Mouse (Mus musculus) embryonic facial prominence, embryonic 12.5 days (tissue): ENCODE data around the gene Gm595. TPM values are rescaled to one million over a fixed set of nuclear protein-coding genes. Genes with fewer than 3 reads are reported as not detected.

Experiments used
- ATAC-seq: fragments of 200-750 bp; cut with Nextera tagmentation; 2 replicates; pipeline ENCODE4 v1.8.0; 2017; ENCODE audit not compliant: insufficient number of reproducible peaks, insufficient read depth, low FRiP score, low TSS enrichment
- H3K27ac ChIP-seq: fragments of 300-500 bp; sonication (generic); 2 replicates; pipeline ENCODE4 v1.5.1; 2016; ENCODE audit warnings: mild to moderate bottlenecking
- H3K27me3 ChIP-seq: fragments of 300-500 bp; sonication (generic); 2 replicates; pipeline ENCODE4 v1.6.1; 2016; ENCODE audit warnings: mild to moderate bottlenecking, moderate library complexity
- H3K36me3 ChIP-seq: fragments of 300-500 bp; sonication (generic); 2 replicates; pipeline ENCODE4 v1.6.1; 2016; ENCODE audit warnings: mild to moderate bottlenecking
- H3K4me1 ChIP-seq: fragments of 300-500 bp; sonication (generic); 2 replicates; pipeline ENCODE4 v1.6.1; 2016
- H3K4me2 ChIP-seq: fragments of 300-500 bp; sonication (generic); replicated peaks from 2 replicates; pipeline ENCODE4 v1.6.1; 2016; ENCODE audit warnings: mild to moderate bottlenecking, moderate library complexity
- H3K4me3 ChIP-seq: fragments of 300-500 bp; sonication (generic); 2 replicates; pipeline ENCODE4 v1.5.1; 2016; ENCODE audit warnings: mild to moderate bottlenecking
- H3K9ac ChIP-seq: fragments of 300-500 bp; sonication (generic); 2 replicates; pipeline ENCODE4 v1.6.1; 2016; ENCODE audit warnings: mild to moderate bottlenecking, moderate library complexity
- H3K9me3 ChIP-seq: fragments of 300-500 bp; sonication (generic); 2 replicates; pipeline ENCODE4 v1.6.1; 2016; ENCODE audit warnings: mild to moderate bottlenecking, moderate library complexity
- WGBS: fragments of 180-500 bp; shearing (Covaris S2); methylation state at CpG from one replicate; pipeline ENCODE4 v1.1.7; 2016; 5-methylcytosine and 5-hydroxymethylcytosine counted together
- polyA plus RNA-seq: library from polyadenylated mRNA; unstranded; fragments of >200 nt; fragmentation: Nextera tagmentation; extraction: Ambion mirVana; gene quantifications from 2 replicates; pipeline ENCODE4 v1.2.1, GENCODE M21; 2016

Gene Gm595
- polyA plus RNA-seq: not detected in 2 replicates

DNA sequence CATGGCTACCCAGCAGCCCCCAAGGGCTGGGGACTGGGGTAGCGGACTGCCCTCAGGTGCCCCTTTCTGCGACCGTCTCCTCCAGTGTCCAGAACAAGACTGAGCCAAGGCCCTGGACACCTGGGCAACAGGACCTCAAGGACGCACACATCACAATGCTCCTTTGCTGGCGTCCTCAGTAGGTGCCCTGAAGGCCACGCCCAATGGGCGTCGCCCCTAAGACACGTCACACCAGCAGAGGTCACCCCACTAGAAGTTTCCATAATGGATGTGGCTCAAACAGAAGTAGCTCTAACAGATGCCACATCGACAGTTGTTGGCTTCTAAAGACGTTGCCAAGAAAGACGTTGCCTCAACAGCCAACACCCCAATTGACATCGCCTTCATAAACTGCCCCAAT is at the start of gene Gm595:
Gene Gm595 (minus strand): TSS at position 101 of the 400 bp plus-strand sequence.
- Histone ChIP-seq H3K9ac (no peak within 1 kb of the TSS), H3K4me3 (no peak within 1 kb of the TSS), H3K36me3 (no peaks in the 10 kb centered on the region), H3K27me3 (no peaks in the 10 kb centered on the region), H3K9me3 (no peaks in the 10 kb centered on the region), H3K4me2 (no peak within 1 kb of the TSS), H3K27ac (no peak within 1 kb of the TSS), H3K4me1 (no peaks in the 10 kb centered on the region)
- no peak for ATAC-seq
- 88% methylated on average over 13 of the region's 13 CpGs for WGBS

DNA sequence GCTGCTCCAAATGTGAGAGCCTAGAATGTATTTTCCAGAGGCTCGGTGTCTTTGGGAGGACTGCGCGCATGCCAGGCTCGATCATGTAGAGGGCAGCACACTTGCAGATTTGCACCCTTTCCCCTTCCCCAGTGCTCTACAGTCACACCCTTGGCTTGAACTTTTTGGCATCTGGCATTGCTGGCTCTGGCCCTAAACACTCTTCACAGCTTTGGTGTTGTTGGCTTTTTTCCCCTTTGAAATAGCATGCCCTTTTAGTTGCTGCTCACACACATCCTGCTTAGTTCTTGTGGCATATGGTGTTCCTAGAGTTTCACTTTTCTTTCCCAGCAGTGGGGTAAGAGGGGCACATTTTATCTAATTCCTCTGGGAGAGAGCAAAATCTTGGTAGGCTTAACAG is 30.9 kb upstream of the Gm595 start:
- Histone ChIP-seq H3K9ac (no peak overlapping the region), H3K27ac (no peak overlapping the region), H3K9me3 (no peaks in the 10 kb centered on the region), H3K4me1 (no peaks in the 10 kb centered on the region), H3K36me3 (no peaks in the 10 kb centered on the region), H3K27me3 (no peaks in the 10 kb centered on the region), H3K4me3 (no peak overlapping the region), H3K4me2 (no peak overlapping the region)
- no peak for ATAC-seq
- 82% methylated on average over 4 of the region's 4 CpGs for WGBS

DNA sequence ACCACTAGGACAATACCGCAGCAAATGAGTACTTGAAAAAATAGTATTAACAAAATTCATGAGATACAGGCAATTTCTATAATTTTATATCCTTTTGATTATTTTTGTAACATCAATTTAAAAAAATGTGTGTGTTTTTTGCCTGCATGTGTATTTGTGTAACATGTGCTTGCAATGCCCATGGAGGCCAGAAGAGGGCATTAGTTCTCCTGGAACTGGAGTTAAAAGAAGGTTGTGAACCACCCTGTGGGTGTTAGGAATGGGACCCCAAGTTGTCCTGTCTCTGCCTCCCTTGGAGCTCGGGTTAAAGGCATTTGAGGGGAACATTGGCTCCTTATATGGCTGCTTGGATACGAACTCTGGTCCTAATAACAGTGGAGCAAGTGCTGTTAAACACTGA is 26.2 kb upstream of the Gm595 start:
- no peak overlapping the region for H3K9ac ChIP-seq
- WGBS: 75% methylated on average over 3 of the region's 3 CpGs
- H3K27me3 ChIP-seq: no peaks in the 10 kb centered on the region
- no peak overlapping the region for H3K4me2 ChIP-seq
- H3K4me1 ChIP-seq: no peaks in the 10 kb centered on the region
- H3K27ac ChIP-seq: no peak overlapping the region
- H3K36me3 ChIP-seq: no peaks in the 10 kb centered on the region
- no peak overlapping the region for H3K4me3 ChIP-seq
- no peak for ATAC-seq
- no peaks in the 10 kb centered on the region for H3K9me3 ChIP-seq

DNA sequence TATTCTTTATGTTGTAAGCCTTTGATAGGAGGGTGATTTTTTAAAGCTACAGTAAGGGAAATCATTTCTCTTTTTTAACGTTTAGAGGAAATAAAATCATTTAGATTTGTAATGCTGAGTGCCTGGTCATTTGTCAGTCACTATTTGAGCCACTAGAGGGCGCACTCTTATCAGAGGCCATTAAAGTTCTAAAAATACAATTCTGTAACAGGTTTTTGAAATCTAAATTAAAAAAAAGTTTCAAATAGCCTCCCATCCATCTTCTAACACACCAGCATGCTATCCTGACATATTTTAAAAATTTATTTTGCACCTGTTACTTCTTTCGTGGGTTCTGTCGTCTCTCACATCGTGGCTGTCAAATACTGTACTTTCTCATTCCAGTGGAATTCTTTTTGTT is 22.0 kb upstream of the Gm595 start:
- Histone ChIP-seq H3K4me2 (no peak overlapping the region), H3K36me3 (no peaks in the 10 kb centered on the region), H3K27ac (no peak overlapping the region), H3K9ac (no peak overlapping the region), H3K4me1 (no peaks in the 10 kb centered on the region), H3K9me3 (no peaks in the 10 kb centered on the region), H3K4me3 (no peak overlapping the region), H3K27me3 (no peaks in the 10 kb centered on the region)
- whole genome bisulfite sequencing: 46% methylated on average over 5 of the region's 5 CpGs
- no peak for ATAC-seq

DNA sequence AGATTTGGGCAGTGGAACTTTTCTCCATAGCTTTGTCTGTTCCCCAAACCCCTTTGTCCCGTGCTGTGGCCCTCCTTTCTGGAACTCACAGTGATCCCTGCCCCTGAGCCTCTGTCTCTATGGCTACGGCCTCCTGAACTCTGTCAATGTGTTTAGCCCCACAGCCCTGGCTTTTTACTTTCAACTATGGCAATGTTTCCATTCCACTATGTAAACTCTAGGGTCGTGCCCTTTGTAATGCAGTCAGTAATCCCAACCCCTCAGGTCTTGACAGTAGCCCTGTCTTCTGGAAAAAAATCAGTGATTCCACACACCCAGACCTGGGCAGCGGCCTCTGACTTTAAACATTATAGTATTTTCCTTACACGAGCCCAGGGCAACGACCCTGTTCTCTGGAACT is 19.3 kb upstream of the Gm595 start:
- no peak for ATAC-seq
- WGBS: 38% methylated on average over 6 of the region's 6 CpGs

DNA sequence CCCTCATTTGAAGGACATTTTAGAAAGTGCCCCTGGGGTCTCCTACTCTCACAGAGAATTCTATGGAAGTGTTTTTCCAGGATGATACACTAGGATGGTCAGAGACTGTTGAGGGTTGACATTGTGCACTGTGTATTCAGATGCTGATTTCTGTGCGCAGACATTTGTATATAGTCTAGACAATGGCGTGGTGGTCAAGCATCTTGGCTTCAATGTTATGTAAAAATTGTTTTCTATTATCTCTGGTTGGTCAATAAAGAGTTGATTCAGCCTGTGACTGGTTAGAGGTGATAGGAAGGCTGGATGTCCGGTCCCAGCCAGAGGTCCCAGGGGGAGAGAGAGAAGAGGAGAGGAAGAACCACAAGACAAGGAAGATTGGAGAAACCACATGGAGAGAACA is 16.4 kb upstream of the Gm595 start:
- H3K36me3 ChIP-seq: no peaks in the 10 kb centered on the region
- WGBS: 80% methylated on average over 3 of the region's 3 CpGs
- no peak for ATAC-seq
- no peaks in the 10 kb centered on the region for H3K27me3 ChIP-seq
- no peaks in the 10 kb centered on the region for H3K9me3 ChIP-seq
- H3K4me1 ChIP-seq: no peaks in the 10 kb centered on the region
- no peak overlapping the region for H3K4me2 ChIP-seq
- H3K9ac ChIP-seq: no peak overlapping the region
- H3K4me3 ChIP-seq: no peak overlapping the region
- H3K27ac ChIP-seq: no peak overlapping the region

More for the DNA sequence above, 19.3 kb upstream of the Gm595 start:
- no peaks in the 10 kb centered on the region for H3K9me3 ChIP-seq
- no peak overlapping the region for H3K4me3 ChIP-seq
- no peak overlapping the region for H3K4me2 ChIP-seq
- H3K36me3 ChIP-seq: no peaks in the 10 kb centered on the region
- no peak overlapping the region for H3K9ac ChIP-seq
- H3K4me1 ChIP-seq: no peaks in the 10 kb centered on the region
- H3K27me3 ChIP-seq: no peaks in the 10 kb centered on the region
- H3K27ac ChIP-seq: no peak overlapping the region

DNA sequence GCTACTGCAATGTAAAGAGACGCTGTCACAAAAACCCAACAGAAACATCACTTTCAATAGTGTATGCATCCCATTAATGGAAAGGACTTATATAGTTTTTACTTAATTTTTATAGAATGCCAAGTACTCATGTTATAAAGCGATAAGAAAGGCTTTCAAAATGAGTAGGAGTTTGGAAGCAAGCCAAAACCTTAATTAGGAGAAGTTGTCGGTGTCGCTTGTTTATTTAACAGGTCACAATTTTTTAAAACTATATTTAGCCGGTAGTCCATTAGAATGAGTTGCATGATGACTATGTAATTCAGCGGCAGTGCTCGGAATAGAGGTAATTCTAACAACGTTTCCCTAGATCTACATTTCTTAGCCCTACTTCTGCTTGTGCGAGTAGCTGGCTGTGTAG is 12.7 kb upstream of the Gm595 start:
- no peak for ATAC-seq
- Histone ChIP-seq H3K27ac (no peak overlapping the region), H3K4me2 (no peak overlapping the region), H3K4me1 (no peaks in the 10 kb centered on the region), H3K36me3 (no peaks in the 10 kb centered on the region), H3K9ac (no peak overlapping the region), H3K4me3 (no peak overlapping the region), H3K27me3 (no peaks in the 10 kb centered on the region), H3K9me3 (no peaks in the 10 kb centered on the region)
- 87% methylated on average over 9 of the region's 9 CpGs for WGBS

DNA sequence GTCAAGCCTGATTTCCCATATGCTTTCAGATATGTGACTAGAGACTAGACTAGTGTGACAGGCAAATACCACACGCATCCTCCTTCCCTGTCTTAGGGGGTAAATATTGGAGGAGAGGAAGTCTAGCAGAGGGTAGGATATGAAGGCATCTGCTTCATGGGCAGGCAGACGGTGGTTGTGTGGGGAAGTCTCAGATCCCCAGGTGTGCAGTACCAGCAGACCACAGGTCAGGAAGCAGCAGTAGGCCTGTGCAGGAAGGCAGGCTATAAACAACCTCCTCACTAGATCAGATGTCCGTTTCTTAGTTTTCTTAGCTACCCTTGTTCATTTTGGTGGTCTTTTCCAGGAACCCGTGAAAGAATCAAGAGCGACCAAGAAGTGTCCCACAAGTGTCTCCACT is 7.1 kb upstream of the Gm595 start:
- ATAC-seq: no peak
- no peaks in the 10 kb centered on the region for H3K9me3 ChIP-seq
- WGBS: 80% methylated on average over 5 of the region's 5 CpGs
- no peaks in the 10 kb centered on the region for H3K27me3 ChIP-seq
- H3K9ac ChIP-seq: no peak overlapping the region
- no peaks in the 10 kb centered on the region for H3K4me1 ChIP-seq
- no peak overlapping the region for H3K27ac ChIP-seq
- no peaks in the 10 kb centered on the region for H3K36me3 ChIP-seq
- H3K4me2 ChIP-seq: no peak overlapping the region
- no peak overlapping the region for H3K4me3 ChIP-seq

Other genes starting within 250 kb of the Gm595 start
- not detected in 2 replicates for gene Gpr119, start 203.2 kb downstream of the Gm595 start, polyA plus RNA-seq
- 22.1 and 25.7 TPM in 2 replicates for gene Rbmx2, start 182.7 kb downstream of the Gm595 start, polyA plus RNA-seq